17 mouse cellular contexts compared by ENCODE assay signal in genomic region chr8:124557476-124557875, GRCm38 (mm10). TPM values are rescaled to one million over a fixed set of nuclear protein-coding genes. Genes with fewer than 3 reads are reported as not detected.
DNase-seq lines count a peak whose midpoint lies in the region; ATAC-seq and TF ChIP-seq lines count a peak whose summit lies in the region.
"Had no signal": no experiment of that assay in that cellular context is flagged by ENCODE, and none has a peak within 500 bp of the region (broad histone marks: within the 10 kb centered on the region; RNA-seq: fewer than 3 reads in every experiment).

No protein-coding gene starts in this region.

- DNase-seq in forebrain, embryonic 10.5 days (ENCODE audit: extremely low spot score, low spot score) = no peak
- DNase-seq in forebrain, embryonic 14.5 days (ENCODE audit: low spot score) = no peak
- no peak for DNase-seq in midbrain, embryonic 10.5 days (ENCODE audit: low spot score)
- no peak for DNase-seq in thymus, postnatal 10 days (ENCODE audit: low spot score in 2 of 2)
- DNase-seq: adrenal gland, adult 8-10 months; gastrocnemius, postnatal 36 days; kidney, adult 11 months; lung, postnatal 36 days; spleen, adult 18-20 months had no signal

- H3K36me3 ChIP-seq in forebrain, embryonic 10.5 days (replicated peaks) = peaks cover 6% of the 10 kb centered on the region
- H3K36me3 ChIP-seq in forebrain, embryonic 14.5 days (ENCODE audit: control insufficient read depth, insufficient read depth, low read length) = peaks cover 6% of the 10 kb centered on the region
- peaks cover 6% of the 10 kb centered on the region for H3K36me3 ChIP-seq in midbrain, embryonic 10.5 days
- peaks cover 4% of the 10 kb centered on the region for H3K36me3 ChIP-seq in midbrain, embryonic 15.5 days (replicated peaks)

- peaks cover 19% of the 10 kb centered on the region for H3K4me1 ChIP-seq in forebrain, embryonic 10.5 days
- H3K4me1 ChIP-seq in forebrain, embryonic 14.5 days (ENCODE audit: control insufficient read depth, insufficient read depth, low read length) = no peaks in the 10 kb centered on the region
- H3K4me1 ChIP-seq in midbrain, embryonic 10.5 days = peaks cover 24% of the 10 kb centered on the region
- 0 out of 2 replicates have a peak, but pooled peaks cover 3% of the 10 kb centered on the region for H3K4me1 ChIP-seq in midbrain, embryonic 15.5 days
- H3K4me1 ChIP-seq in cortical plate, adult 2 months (ENCODE audit: control insufficient read depth, insufficient read depth, low read length) = peaks cover 7% of the 10 kb centered on the region
- H3K4me1 ChIP-seq in olfactory bulb, adult 2 months (ENCODE audit: control insufficient read depth, insufficient read depth, low read length) = peaks cover 24% of the 10 kb centered on the region
- H3K4me1 ChIP-seq: embryonic facial prominence, embryonic 13.5 days had no signal

- no peak overlapping the region for H3K9ac ChIP-seq in forebrain, embryonic 14.5 days (ENCODE audit: low read length)
- H3K9ac ChIP-seq in midbrain, embryonic 15.5 days = no peak overlapping the region
- H3K9ac ChIP-seq: embryonic facial prominence, embryonic 13.5 days; forebrain, embryonic 15.5 days; liver, embryonic 12.5 days had no signal

- TF ChIP-seq POLR2A in cortical plate, adult 2 months (IDR thresholded peaks at IDR 0.05; ENCODE audit: extremely low read depth, insufficient read depth, low read length) = no peak
- TF ChIP-seq POLR2A in olfactory bulb, adult 2 months (IDR thresholded peaks at IDR 0.05; ENCODE audit: insufficient read depth, low read depth, low read length) = no peak

- no peak for ATAC-seq in forebrain, embryonic 14.5 days
- no peak for ATAC-seq in midbrain, embryonic 15.5 days (replicated peaks)
- no peak for ATAC-seq in CD4-positive, CD25-positive, alpha-beta regulatory T cell, adult 4 months
- ATAC-seq: forebrain, embryonic 15.5 days; liver, embryonic 12.5 days had no signal

- no peak overlapping the region for H3K4me2 ChIP-seq in forebrain, embryonic 14.5 days (ENCODE audit: low read length)
- H3K4me2 ChIP-seq in midbrain, embryonic 15.5 days = no peak overlapping the region
- H3K4me2 ChIP-seq: embryonic facial prominence, embryonic 13.5 days; forebrain, embryonic 15.5 days; liver, embryonic 12.5 days had no signal

- H3K9me3 ChIP-seq in forebrain, embryonic 10.5 days = no peaks in the 10 kb centered on the region
- H3K9me3 ChIP-seq in forebrain, embryonic 14.5 days (replicated peaks; ENCODE audit: control insufficient read depth, low read length) = no peaks in the 10 kb centered on the region
- H3K9me3 ChIP-seq in midbrain, embryonic 10.5 days (replicated peaks) = no peaks in the 10 kb centered on the region
- no peaks in the 10 kb centered on the region for H3K9me3 ChIP-seq in midbrain, embryonic 15.5 days
- H3K9me3 ChIP-seq: embryonic facial prominence, embryonic 13.5 days; forebrain, embryonic 15.5 days; liver, embryonic 12.5 days had no signal

- no peak for TF ChIP-seq CTCF in cortical plate, adult 2 months (IDR thresholded peaks at IDR 0.05; ENCODE audit: extremely low read depth, insufficient read depth, low read length)
- TF ChIP-seq CTCF in olfactory bulb, adult 2 months (IDR thresholded peaks at IDR 0.05; ENCODE audit: insufficient read depth, low read depth, low read length) = no peak

- no peak overlapping the region for H3K4me3 ChIP-seq in forebrain, embryonic 10.5 days
- H3K4me3 ChIP-seq in forebrain, embryonic 14.5 days (ENCODE audit: low read depth, low read length) = no peak overlapping the region
- no peak overlapping the region for H3K4me3 ChIP-seq in midbrain, embryonic 10.5 days
- H3K4me3 ChIP-seq in midbrain, embryonic 15.5 days = no peak overlapping the region
- no peak overlapping the region for H3K4me3 ChIP-seq in cortical plate, adult 2 months (ENCODE audit: insufficient read depth, low read length)
- H3K4me3 ChIP-seq in olfactory bulb, adult 2 months (ENCODE audit: insufficient read depth, low read depth, low read length) = no peak overlapping the region
- H3K4me3 ChIP-seq: embryonic facial prominence, embryonic 13.5 days; forebrain, embryonic 15.5 days; liver, embryonic 12.5 days; myocyte had no signal

- no peaks in the 10 kb centered on the region for H3K27me3 ChIP-seq in forebrain, embryonic 10.5 days (ENCODE audit: poor library complexity, severe bottlenecking)
- no peaks in the 10 kb centered on the region for H3K27me3 ChIP-seq in forebrain, embryonic 14.5 days (replicated peaks; ENCODE audit: control insufficient read depth, insufficient read depth, low read length)
- no peaks in the 10 kb centered on the region for H3K27me3 ChIP-seq in midbrain, embryonic 10.5 days (ENCODE audit: low read depth, poor library complexity, severe bottlenecking)
- H3K27me3 ChIP-seq in midbrain, embryonic 15.5 days (replicated peaks) = no peaks in the 10 kb centered on the region
- H3K27me3 ChIP-seq: embryonic facial prominence, embryonic 13.5 days; forebrain, embryonic 15.5 days; liver, embryonic 12.5 days had no signal

- WGBS in forebrain, embryonic 10.5 days = 65% methylated on average over 5 of the region's 5 CpGs
- 62% methylated on average over 5 of the region's 5 CpGs for WGBS in forebrain, embryonic 14.5 days
- 78% methylated on average over 5 of the region's 5 CpGs for WGBS in midbrain, embryonic 10.5 days
- 66% methylated on average over 5 of the region's 5 CpGs for WGBS in midbrain, embryonic 15.5 days
- WGBS in olfactory bulb, adult 2 months = 41% methylated on average over 5 of the region's 5 CpGs

- H3K27ac ChIP-seq in forebrain, embryonic 10.5 days = peak overlapping the region; percentile 35; the same call in 1 of the 2 replicates
- H3K27ac ChIP-seq in forebrain, embryonic 14.5 days (ENCODE audit: low read depth, low read length) = no peak overlapping the region
- peak overlapping the region; percentile 50; the same call in 1 of the 2 replicates for H3K27ac ChIP-seq in midbrain, embryonic 10.5 days (replicated peaks)
- no peak overlapping the region for H3K27ac ChIP-seq in midbrain, embryonic 15.5 days
- 0 out of 2 replicates have a peak overlapping the region, but pooled peaks have one; percentile 24 for H3K27ac ChIP-seq in cortical plate, adult 2 months (ENCODE audit: insufficient read depth, low read length)
- H3K27ac ChIP-seq in olfactory bulb, adult 2 months (ENCODE audit: insufficient read depth, low read depth, low read length) = peak overlapping the region; percentile 18; the same call in 1 of the 2 replicates
- H3K27ac ChIP-seq: embryonic facial prominence, embryonic 13.5 days; liver, embryonic 12.5 days had no signal

RNA-seq across cellular contexts. Expression of gene Agt, which starts 12.0 kb away (rescaled TPM):
- polyA plus RNA-seq in forebrain, embryonic 10.5 days (2016; fragmentation: Nextera tagmentation; extraction: Ambion mirVana) = not detected in 2 replicates
- polyA plus RNA-seq in forebrain, embryonic 14.5 days (2014; fragmentation: Nextera tagmentation; extraction: Ambion mirVana) = not detected in 2 replicates
- not detected in 2 replicates for polyA plus RNA-seq in midbrain, embryonic 10.5 days (2016; fragmentation: Nextera tagmentation; extraction: Ambion mirVana)
- 0.62 and 0.96 TPM in 2 replicates for polyA plus RNA-seq in midbrain, embryonic 15.5 days (2015; fragmentation: Nextera tagmentation; extraction: Ambion mirVana)
- 16.6 and 17.2 TPM in 2 replicates for polyA plus RNA-seq in cortical plate, adult 2 months (2012; rRNA removed)
- not detected in 2 replicates for polyA plus RNA-seq in olfactory bulb, adult 2 months (2012; ENCODE audit: insufficient read depth, insufficient read length, low replicate concordance, missing spikeins)
- polyA plus RNA-seq in CD4-positive, CD25-positive, alpha-beta regulatory T cell, adult 4 months (2017; shearing (Covaris generic)) = not detected

RNA-seq across cellular contexts. Expression of gene Capn9, which starts 18.4 kb away (rescaled TPM):
- not detected in 2 replicates for polyA plus RNA-seq in forebrain, embryonic 10.5 days (2016; fragmentation: Nextera tagmentation; extraction: Ambion mirVana)
- 0.19 TPM in 1 of 2 replicates, not detected in the other for polyA plus RNA-seq in forebrain, embryonic 14.5 days (2014; fragmentation: Nextera tagmentation; extraction: Ambion mirVana)
- polyA plus RNA-seq in midbrain, embryonic 10.5 days (2016; fragmentation: Nextera tagmentation; extraction: Ambion mirVana) = not detected in 2 replicates
- 0.14 TPM in 1 of 2 replicates, not detected in the other for polyA plus RNA-seq in midbrain, embryonic 15.5 days (2015; fragmentation: Nextera tagmentation; extraction: Ambion mirVana)
- 0.04 and 0.09 TPM in 2 replicates for polyA plus RNA-seq in cortical plate, adult 2 months (2012; rRNA removed)
- not detected in 2 replicates for polyA plus RNA-seq in olfactory bulb, adult 2 months (2012; ENCODE audit: insufficient read depth, insufficient read length, low replicate concordance, missing spikeins)
- polyA plus RNA-seq in CD4-positive, CD25-positive, alpha-beta regulatory T cell, adult 4 months (2017; shearing (Covaris generic)) = not detected

RNA-seq across cellular contexts. Expression of gene Cog2, which starts 36.9 kb away (rescaled TPM):
- polyA plus RNA-seq in forebrain, embryonic 10.5 days (2016; fragmentation: Nextera tagmentation; extraction: Ambion mirVana) = 45.5 and 45.7 TPM in 2 replicates
- 37.0 and 41.2 TPM in 2 replicates for polyA plus RNA-seq in forebrain, embryonic 14.5 days (2014; fragmentation: Nextera tagmentation; extraction: Ambion mirVana)
- polyA plus RNA-seq in midbrain, embryonic 10.5 days (2016; fragmentation: Nextera tagmentation; extraction: Ambion mirVana) = 45.6 and 46.5 TPM in 2 replicates
- polyA plus RNA-seq in midbrain, embryonic 15.5 days (2015; fragmentation: Nextera tagmentation; extraction: Ambion mirVana) = 35.4 and 38.1 TPM in 2 replicates
- 27.0 and 29.0 TPM in 2 replicates for polyA plus RNA-seq in cortical plate, adult 2 months (2012; rRNA removed)
- polyA plus RNA-seq in olfactory bulb, adult 2 months (2012; ENCODE audit: insufficient read depth, insufficient read length, low replicate concordance, missing spikeins) = not detected in 2 replicates
- 10 to 100 TPM; 49.6 to 62.7 TPM for polyA plus RNA-seq in CD4-positive, CD25-positive, alpha-beta regulatory T cell, adult 4 months (2017; shearing (Covaris generic))

Comparison
In these comparisons a context has a peak if more than half of its experiments do, and no peak if none do; other contexts are left out.
1. H3K27ac ChIP-seq: peak in forebrain, embryonic 10.5 days (single experiment), midbrain, embryonic 10.5 days (single experiment), cortical plate, adult 2 months (single experiment) and olfactory bulb, adult 2 months (single experiment); none in forebrain, embryonic 14.5 days (single experiment) and midbrain, embryonic 15.5 days (single experiment).
2. RNA of gene Cog2, which starts 36.9 kb away (polyA plus RNA-seq): 49.6 to 62.7 TPM in CD4-positive, CD25-positive, alpha-beta regulatory T cell, adult 4 months, 45.5 to 45.7 TPM in forebrain, embryonic 10.5 days, 45.6 to 46.5 TPM in midbrain, embryonic 10.5 days, 37.0 to 41.2 TPM in forebrain, embryonic 14.5 days, 35.4 to 38.1 TPM in midbrain, embryonic 15.5 days and 27.0 to 29.0 TPM in cortical plate, adult 2 months; not detected in olfactory bulb, adult 2 months; every median in the first group is over 10 times any median in the second.